Mouse (Mus musculus) thymus, adult 2 months (tissue): ENCODE results near the gene Ttc7b. TPM values are rescaled to one million over a fixed set of nuclear protein-coding genes. Genes with fewer than 3 reads are reported as not detected.

Experiments used
- DNase-seq: peaks from one replicate; pipeline ENCODE4 v3.0.0; 2021
- H3K27ac ChIP-seq: fragments of 200-500 bp; 2 replicates; pipeline ENCODE4 v1.5.1; 2012; ENCODE audit warnings: low read length, control low read depth; ENCODE audit not compliant: control insufficient read depth, insufficient read depth
- H3K27me3 ChIP-seq: fragments of 200-500 bp; 2 replicates; pipeline ENCODE4 v1.6.1; 2012; ENCODE audit warnings: mild to moderate bottlenecking, low read length, moderate library complexity, mixed read lengths; ENCODE audit not compliant: control insufficient read depth, insufficient read depth
- H3K36me3 ChIP-seq: fragments of 200-500 bp; 2 replicates; pipeline ENCODE4 v1.6.1; 2012; ENCODE audit warnings: mild to moderate bottlenecking, low read length, moderate library complexity; ENCODE audit not compliant: control insufficient read depth, insufficient read depth
- H3K4me1 ChIP-seq: fragments of 200-500 bp; replicated peaks from 2 replicates; pipeline ENCODE4 v1.6.1; 2012; ENCODE audit warnings: low read length; ENCODE audit not compliant: control insufficient read depth, insufficient read depth
- H3K4me3 ChIP-seq: fragments of 200-500 bp; 2 replicates; pipeline ENCODE4 v1.5.1; 2012; ENCODE audit warnings: mild to moderate bottlenecking, low read length, control low read depth, moderate library complexity; ENCODE audit not compliant: control insufficient read depth, insufficient read depth
- CTCF ChIP-seq: fragments of 200-500 bp; IDR thresholded peaks from 2 replicates; pipeline ENCODE4 v1.5.1; 2012; ENCODE audit warnings: mild to moderate bottlenecking, control low read depth, low read length, moderate library complexity, borderline replicate concordance; ENCODE audit not compliant: control insufficient read depth, poor library complexity, insufficient read depth; ENCODE audit errors: extremely low read depth
- POLR2A ChIP-seq: fragments of 200-500 bp; IDR thresholded peaks from 2 replicates; pipeline ENCODE4 v1.6.1; 2012; ENCODE audit warnings: mild to moderate bottlenecking, low read length, control low read depth, moderate library complexity; ENCODE audit not compliant: control insufficient read depth, poor library complexity, insufficient read depth; ENCODE audit errors: extremely low read depth
- WGBS: fragments of 180-500 bp; shearing (Covaris S2); methylation state at CpG from one replicate; pipeline ENCODE4 v1.1.7; 2018; 5-methylcytosine and 5-hydroxymethylcytosine counted together
- polyA plus RNA-seq: library from polyadenylated mRNA; depleted of rRNA; stranded (reverse); fragments of >200 nt; gene quantifications from 2 replicates; pipeline ENCODE4 v1.2.3, GENCODE M21; 2012

The Ttc7b gene
- polyA plus RNA-seq, 1 experiment, result 43.1 TPM

DNA sequence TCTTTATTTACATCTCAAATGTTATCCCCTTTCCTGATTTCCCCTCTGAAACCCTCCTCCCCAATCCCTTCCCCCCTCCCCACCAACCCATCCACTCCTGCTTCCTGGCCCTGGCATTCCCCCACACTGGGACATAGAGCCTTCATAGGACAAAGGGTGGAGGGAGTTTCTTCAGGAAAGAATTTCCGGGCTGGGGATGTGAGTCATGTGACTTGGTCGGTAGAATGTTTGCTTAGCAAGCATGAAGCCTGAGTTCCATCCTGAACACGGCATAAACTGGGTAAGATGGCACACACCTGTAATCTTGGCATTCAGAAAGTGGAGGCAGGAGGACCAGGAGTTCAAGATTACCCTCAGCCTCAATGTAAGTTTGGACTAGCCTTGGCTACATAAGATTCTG lies 151.4 kb downstream of the Ttc7b start:
- Histone ChIP-seq H3K4me3 (no peak overlapping the region), H3K27me3 (no peaks in the 10 kb centered on the region), H3K4me1 (no peaks in the 10 kb centered on the region), H3K27ac (no peak overlapping the region), H3K36me3 (peaks cover 8% of the 10 kb centered on the region)
- 88% methylated on average over 3 of the region's 3 CpGs for WGBS
- TF ChIP-seq CTCF (no peak), POLR2A (no peak)
- no peak for DNase-seq

DNA sequence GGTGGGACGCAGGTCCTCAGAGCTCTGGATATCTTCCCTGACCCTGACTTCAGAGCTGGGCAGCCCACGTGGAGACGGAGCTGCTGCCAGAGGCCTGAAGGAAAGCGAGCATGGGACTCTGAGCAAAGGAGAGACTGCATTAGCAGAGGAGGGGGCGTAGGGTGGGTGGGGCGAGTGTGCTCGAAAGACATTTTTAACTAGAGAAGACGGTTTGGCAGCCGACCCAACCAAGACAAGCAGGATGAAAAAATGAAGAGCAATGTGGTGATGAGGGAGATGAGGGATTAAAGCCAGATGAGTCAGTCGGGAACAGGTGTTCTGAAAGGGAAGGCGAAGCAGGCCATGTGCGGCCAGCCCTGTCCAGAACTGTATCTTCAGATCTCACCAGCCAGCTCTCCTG lies 159.3 kb downstream of the Ttc7b start:
- H3K27me3 ChIP-seq, result no peaks in the 10 kb centered on the region
- no peak overlapping the region for H3K4me3 ChIP-seq
- no peak overlapping the region for H3K27ac ChIP-seq
- 95% methylated on average over 12 of the region's 12 CpGs for WGBS
- no peak for DNase-seq
- H3K4me1 ChIP-seq, result no peaks in the 10 kb centered on the region
- no peaks in the 10 kb centered on the region for H3K36me3 ChIP-seq
- TF ChIP-seq POLR2A (no peak), CTCF (no peak)

DNA sequence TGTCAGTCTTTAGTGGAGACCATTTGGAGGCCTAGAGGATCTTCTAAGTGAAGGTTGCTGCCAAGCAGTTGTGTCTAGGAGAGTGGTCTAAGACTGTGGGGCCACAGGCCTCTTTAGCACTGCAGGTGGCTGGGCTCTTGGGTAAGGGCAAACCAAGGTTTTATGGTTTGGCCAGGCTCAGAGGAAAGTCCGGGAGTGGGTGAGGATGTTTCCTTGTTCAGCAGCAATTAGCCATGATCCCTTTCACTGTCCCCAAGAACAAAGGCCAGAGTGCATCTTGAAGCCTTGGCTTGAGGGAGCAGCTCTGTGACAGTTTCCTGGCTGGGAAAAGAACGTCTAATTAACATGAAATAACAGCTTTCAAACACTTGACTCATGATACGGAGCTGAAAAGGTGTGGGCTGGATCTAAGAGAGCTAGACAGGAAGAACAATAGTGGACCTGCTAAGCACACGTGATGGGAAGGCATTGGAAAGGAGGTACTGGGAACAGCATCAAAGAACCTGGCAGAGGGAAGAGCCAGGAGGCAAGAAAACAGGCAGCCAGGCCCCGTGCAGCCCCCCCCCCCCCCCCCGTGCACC lies 162.5 kb downstream of the Ttc7b start:
- no peak overlapping the region for H3K27ac ChIP-seq
- no peaks in the 10 kb centered on the region for H3K4me1 ChIP-seq
- no peak for TF ChIP-seq CTCF
- TF ChIP-seq POLR2A, result no peak
- WGBS, result 82% methylated on average over 6 of the region's 6 CpGs
- H3K4me3 ChIP-seq, result no peak overlapping the region
- H3K27me3 ChIP-seq, result no peaks in the 10 kb centered on the region
- DNase-seq, result no peak
- H3K36me3 ChIP-seq, result no peaks in the 10 kb centered on the region

DNA sequence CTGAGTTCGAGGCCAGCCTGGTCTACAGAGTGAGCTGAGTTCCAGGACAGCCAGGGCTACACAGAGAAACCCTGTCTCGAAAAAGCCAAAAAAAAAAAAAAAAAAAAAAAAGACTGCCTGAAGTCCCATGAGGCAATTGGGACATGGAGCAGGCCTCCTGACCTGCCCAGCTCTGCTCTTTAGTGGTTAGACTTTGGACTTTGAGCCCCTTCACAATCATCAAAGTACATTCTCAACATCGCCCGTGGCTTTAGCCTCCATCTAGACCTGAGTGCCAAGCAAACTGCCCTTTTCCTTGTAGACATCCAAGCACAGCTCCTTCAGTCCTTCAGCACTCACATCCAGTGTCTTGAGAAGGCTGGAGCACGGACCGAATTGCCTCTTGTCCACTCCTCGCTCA lies 164.2 kb downstream of the Ttc7b start:
- 95% methylated on average over 7 of the region's 7 CpGs for WGBS
- no peaks in the 10 kb centered on the region for H3K36me3 ChIP-seq
- H3K27me3 ChIP-seq, result no peaks in the 10 kb centered on the region
- no peak for TF ChIP-seq POLR2A
- TF ChIP-seq CTCF, result no peak
- no peak overlapping the region for H3K27ac ChIP-seq
- no peak overlapping the region for H3K4me3 ChIP-seq
- no peak for DNase-seq
- H3K4me1 ChIP-seq, result 0 out of 2 replicates have a peak, but pooled peaks cover 3% of the 10 kb centered on the region

DNA sequence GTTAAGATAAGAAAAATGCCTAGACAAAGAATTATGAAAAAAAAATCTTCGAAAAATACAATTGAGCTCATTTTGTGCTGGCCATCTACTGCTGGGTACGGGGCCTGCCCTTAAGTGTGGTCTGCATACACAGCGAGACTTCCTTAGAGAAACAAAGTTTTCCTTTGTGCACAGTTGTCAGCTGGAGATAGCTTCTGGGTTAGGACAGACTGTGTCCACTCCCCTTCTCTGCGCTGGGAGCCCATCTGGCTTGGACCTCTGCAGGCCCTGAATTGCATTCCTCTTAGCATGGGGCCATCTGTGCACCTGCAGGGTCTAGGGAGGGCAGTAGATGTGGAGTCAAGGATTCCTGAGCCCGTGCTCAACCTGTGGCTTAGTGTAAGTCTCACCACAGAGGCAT lies 165.1 kb downstream of the Ttc7b start:
- TF ChIP-seq CTCF (no peak), POLR2A (no peak)
- Histone ChIP-seq H3K36me3 (no peaks in the 10 kb centered on the region), H3K4me1 (0 out of 2 replicates have a peak, but pooled peaks cover 3% of the 10 kb centered on the region), H3K27me3 (no peaks in the 10 kb centered on the region), H3K4me3 (no peak overlapping the region), H3K27ac (no peak overlapping the region)
- 94% methylated on average over 5 of the region's 5 CpGs for WGBS
- DNase-seq, result no peak

DNA sequence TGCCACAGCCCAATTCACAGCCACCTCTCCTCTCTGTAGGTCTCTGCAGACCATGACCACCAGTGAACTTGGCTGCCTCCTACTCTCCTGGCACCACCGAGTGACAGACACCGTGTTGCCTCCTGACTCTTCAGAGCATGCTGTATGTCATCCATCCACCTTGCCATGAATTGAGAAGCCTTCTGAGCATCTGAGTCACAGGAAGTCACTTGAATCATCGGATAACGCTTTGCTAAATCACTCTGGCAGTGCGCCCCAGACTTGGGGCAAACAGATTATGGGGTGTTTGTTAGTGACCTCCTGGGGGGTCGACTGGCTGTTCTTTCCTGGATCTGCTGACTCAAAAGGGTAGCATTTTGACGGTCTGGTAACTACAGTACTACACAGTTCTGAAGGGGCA lies 166.7 kb downstream of the Ttc7b start:
- no peak overlapping the region for H3K27ac ChIP-seq
- 93% methylated on average over 7 of the region's 7 CpGs for WGBS
- H3K4me1 ChIP-seq, result 0 out of 2 replicates have a peak, but pooled peaks cover 3% of the 10 kb centered on the region
- no peak for DNase-seq
- H3K27me3 ChIP-seq, result no peaks in the 10 kb centered on the region
- no peaks in the 10 kb centered on the region for H3K36me3 ChIP-seq
- no peak overlapping the region for H3K4me3 ChIP-seq
- no peak for TF ChIP-seq CTCF
- no peak for TF ChIP-seq POLR2A
